Mouse (Mus musculus): ENCODE results near the gene Kdelc2.

GRCm38 (mm10) chr9:53346402-53346801 is 37.4 kb upstream of the Kdelc2 start:
- TF ChIP-seq EP300 (IDR thresholded peaks at IDR 0.05; ENCODE audit: low read depth) (no peak), CTCF (IDR thresholded peaks at IDR 0.05; ENCODE audit: low read depth) (no peak)
